Mouse (Mus musculus): Measurements from ENCODE around the gene 4931428F04Rik. TPM values are rescaled to one million over a fixed set of nuclear protein-coding genes. Genes with fewer than 3 reads are reported as not detected.
A peak's percentile ranks its signal among the peaks of the same experiment; 100 is the strongest.

Gene 4931428F04Rik
- polyA plus RNA-seq, 1 experiment from 2014 or later: 114 TPM

- 91% methylated on average over 4 of the region's 4 CpGs for WGBS
- no peak overlapping the region for H3K27ac ChIP-seq
Measured at GRCm38 (mm10) chr8:105317941-105318340, 28.3 kb upstream of the 4931428F04Rik start.

GRCm38 (mm10) chr8:105315073-105315769 lies 25.6 kb upstream of the 4931428F04Rik start:
- H3K4me1 ChIP-seq (replicated peaks): no peaks in the 10 kb centered on the region
- H3K36me3 ChIP-seq: peaks cover 96% of the 10 kb centered on the region
- 92% methylated on average over 18 of the region's 18 CpGs for WGBS
- no peak overlapping the region for H3K4me3 ChIP-seq
- H3K9ac ChIP-seq: no peak overlapping the region
- no peaks in the 10 kb centered on the region for H3K9me3 ChIP-seq
- H3K4me2 ChIP-seq: no peak overlapping the region
- H3K27me3 ChIP-seq: no peaks in the 10 kb centered on the region
- no peak overlapping the region for H3K27ac ChIP-seq
- no peak for ATAC-seq (ENCODE audit: low FRiP score)

More at GRCm38 (mm10) chr8:105317941-105318340, 28.3 kb upstream of the 4931428F04Rik start:
- H3K4me3 ChIP-seq: no peak overlapping the region
- ATAC-seq (ENCODE audit: low FRiP score): no peak
- H3K9me3 ChIP-seq: no peaks in the 10 kb centered on the region
- no peak overlapping the region for H3K9ac ChIP-seq
- no peaks in the 10 kb centered on the region for H3K4me1 ChIP-seq (replicated peaks)
- H3K36me3 ChIP-seq: peaks cover 80% of the 10 kb centered on the region
- no peak overlapping the region for H3K4me2 ChIP-seq
- H3K27me3 ChIP-seq: no peaks in the 10 kb centered on the region

- H3K36me3 ChIP-seq: peaks cover 97% of the 10 kb centered on the region
- no peaks in the 10 kb centered on the region for H3K4me1 ChIP-seq (replicated peaks)
- no peaks in the 10 kb centered on the region for H3K9me3 ChIP-seq
- WGBS: 83% methylated on average over 9 of the region's 9 CpGs
- no peak overlapping the region for H3K4me3 ChIP-seq
- H3K27me3 ChIP-seq: no peaks in the 10 kb centered on the region
- H3K27ac ChIP-seq: no peak overlapping the region
- ATAC-seq (ENCODE audit: low FRiP score): no peak
- H3K4me2 ChIP-seq: no peak overlapping the region
- no peak overlapping the region for H3K9ac ChIP-seq
Measured at GRCm38 (mm10) chr8:105313622-105314402, 24.1 kb upstream of the 4931428F04Rik start.

GRCm38 (mm10) chr8:105312891-105313481 lies 23.3 kb upstream of the 4931428F04Rik start:
- no peak for ATAC-seq (ENCODE audit: low FRiP score)
- Histone ChIP-seq H3K4me2 (no peak overlapping the region), H3K4me1 (replicated peaks) (no peaks in the 10 kb centered on the region), H3K4me3 (no peak overlapping the region), H3K9ac (no peak overlapping the region), H3K36me3 (peaks cover 97% of the 10 kb centered on the region), H3K27me3 (no peaks in the 10 kb centered on the region), H3K9me3 (no peaks in the 10 kb centered on the region), H3K27ac (no peak overlapping the region)
- WGBS: 95% methylated on average over 8 of the region's 8 CpGs

GRCm38 (mm10) chr8:105311718-105312117 lies 22.1 kb upstream of the 4931428F04Rik start:
- H3K4me2 ChIP-seq: no peak overlapping the region
- H3K36me3 ChIP-seq: peaks cover 95% of the 10 kb centered on the region
- WGBS: 90% methylated on average over 1 of the region's 1 CpGs
- H3K27me3 ChIP-seq: no peaks in the 10 kb centered on the region
- no peaks in the 10 kb centered on the region for H3K9me3 ChIP-seq
- ATAC-seq (ENCODE audit: low FRiP score): no peak
- no peak overlapping the region for H3K9ac ChIP-seq
- H3K4me1 ChIP-seq (replicated peaks): no peaks in the 10 kb centered on the region
- no peak overlapping the region for H3K27ac ChIP-seq
- H3K4me3 ChIP-seq: no peak overlapping the region

- no peaks in the 10 kb centered on the region for H3K9me3 ChIP-seq
- H3K9ac ChIP-seq: no peak overlapping the region
- H3K4me3 ChIP-seq: no peak overlapping the region
- no peak overlapping the region for H3K4me2 ChIP-seq
- H3K27ac ChIP-seq: no peak overlapping the region
- WGBS: 85% methylated on average over 8 of the region's 8 CpGs
- no peak for ATAC-seq (ENCODE audit: low FRiP score)
- no peaks in the 10 kb centered on the region for H3K27me3 ChIP-seq
- H3K36me3 ChIP-seq: peaks cover 82% of the 10 kb centered on the region
- H3K4me1 ChIP-seq (replicated peaks): peaks cover 14% of the 10 kb centered on the region
Measured at GRCm38 (mm10) chr8:105310118-105310517, 20.5 kb upstream of the 4931428F04Rik start.

GRCm38 (mm10) chr8:105309142-105309847 lies 19.6 kb upstream of the 4931428F04Rik start:
- Histone ChIP-seq H3K27me3 (no peaks in the 10 kb centered on the region), H3K4me2 (no peak overlapping the region), H3K9ac (no peak overlapping the region), H3K4me1 (replicated peaks) (peaks cover 22% of the 10 kb centered on the region), H3K4me3 (no peak overlapping the region), H3K36me3 (peaks cover 80% of the 10 kb centered on the region), H3K9me3 (no peaks in the 10 kb centered on the region), H3K27ac (no peak overlapping the region)
- 82% methylated on average over 15 of the region's 15 CpGs for WGBS
- ATAC-seq (ENCODE audit: low FRiP score): no peak

GRCm38 (mm10) chr8:105308428-105308827 lies 18.8 kb upstream of the 4931428F04Rik start:
- Histone ChIP-seq H3K9me3 (no peaks in the 10 kb centered on the region), H3K27ac (no peak overlapping the region), H3K27me3 (no peaks in the 10 kb centered on the region), H3K4me2 (no peak overlapping the region), H3K36me3 (peaks cover 80% of the 10 kb centered on the region), H3K4me1 (replicated peaks) (peaks cover 25% of the 10 kb centered on the region), H3K4me3 (no peak overlapping the region), H3K9ac (no peak overlapping the region)
- ATAC-seq (ENCODE audit: low FRiP score): no peak
- WGBS: 96% methylated on average over 10 of the region's 10 CpGs

- no peak for ATAC-seq (ENCODE audit: low FRiP score)
- H3K4me2 ChIP-seq: no peak overlapping the region
- 95% methylated on average over 13 of the region's 13 CpGs for WGBS
- no peak overlapping the region for H3K27ac ChIP-seq
- H3K36me3 ChIP-seq: peaks cover 79% of the 10 kb centered on the region
- peaks cover 25% of the 10 kb centered on the region for H3K4me1 ChIP-seq (replicated peaks)
- H3K9ac ChIP-seq: no peak overlapping the region
- H3K4me3 ChIP-seq: no peak overlapping the region
- no peaks in the 10 kb centered on the region for H3K9me3 ChIP-seq
- H3K27me3 ChIP-seq: no peaks in the 10 kb centered on the region
Measured at GRCm38 (mm10) chr8:105307670-105308069, 18.0 kb upstream of the 4931428F04Rik start.

GRCm38 (mm10) chr8:105306146-105306691 lies 16.6 kb upstream of the 4931428F04Rik start:
- 60% methylated on average over 5 of the region's 5 CpGs for WGBS
- Histone ChIP-seq H3K36me3 (peaks cover 79% of the 10 kb centered on the region), H3K9me3 (no peaks in the 10 kb centered on the region), H3K9ac (peak overlapping the region; percentile 66; the same call in 1 of the 2 replicates), H3K27ac (peak overlapping the region; percentile 66), H3K27me3 (no peaks in the 10 kb centered on the region), H3K4me1 (replicated peaks) (peaks cover 25% of the 10 kb centered on the region), H3K4me3 (peak overlapping the region; percentile 17; the same call in 1 of the 2 replicates), H3K4me2 (peak overlapping the region; percentile 48)
- ATAC-seq (ENCODE audit: low FRiP score): peak; percentile 33

GRCm38 (mm10) chr8:105305211-105306145 lies 15.8 kb upstream of the 4931428F04Rik start, which contains the start of gene Elmo3:
TSS of gene Elmo3 (plus strand) at chr8:105305601.
- H3K4me1 ChIP-seq (replicated peaks): peaks cover 25% of the 10 kb centered on the region
- 8% methylated on average over 30 of the region's 30 CpGs for WGBS
- ATAC-seq (ENCODE audit: low FRiP score): peak; percentile 55
- H3K36me3 ChIP-seq: peaks cover 82% of the 10 kb centered on the region
- H3K9ac ChIP-seq: peak within 1 kb of the TSS; percentile 66
- H3K9me3 ChIP-seq: no peaks in the 10 kb centered on the region
- H3K4me2 ChIP-seq: peak within 1 kb of the TSS; percentile 48
- no peaks in the 10 kb centered on the region for H3K27me3 ChIP-seq
- peak within 1 kb of the TSS; percentile 66 for H3K27ac ChIP-seq
- H3K4me3 ChIP-seq: peak within 1 kb of the TSS; percentile 17; the same call in 1 of the 2 replicates

All from hindbrain, embryonic 13.5 days (tissue).